Mouse (Mus musculus): Measurements from ENCODE around the gene Tvp23b.

Gene Tvp23b

DNA sequence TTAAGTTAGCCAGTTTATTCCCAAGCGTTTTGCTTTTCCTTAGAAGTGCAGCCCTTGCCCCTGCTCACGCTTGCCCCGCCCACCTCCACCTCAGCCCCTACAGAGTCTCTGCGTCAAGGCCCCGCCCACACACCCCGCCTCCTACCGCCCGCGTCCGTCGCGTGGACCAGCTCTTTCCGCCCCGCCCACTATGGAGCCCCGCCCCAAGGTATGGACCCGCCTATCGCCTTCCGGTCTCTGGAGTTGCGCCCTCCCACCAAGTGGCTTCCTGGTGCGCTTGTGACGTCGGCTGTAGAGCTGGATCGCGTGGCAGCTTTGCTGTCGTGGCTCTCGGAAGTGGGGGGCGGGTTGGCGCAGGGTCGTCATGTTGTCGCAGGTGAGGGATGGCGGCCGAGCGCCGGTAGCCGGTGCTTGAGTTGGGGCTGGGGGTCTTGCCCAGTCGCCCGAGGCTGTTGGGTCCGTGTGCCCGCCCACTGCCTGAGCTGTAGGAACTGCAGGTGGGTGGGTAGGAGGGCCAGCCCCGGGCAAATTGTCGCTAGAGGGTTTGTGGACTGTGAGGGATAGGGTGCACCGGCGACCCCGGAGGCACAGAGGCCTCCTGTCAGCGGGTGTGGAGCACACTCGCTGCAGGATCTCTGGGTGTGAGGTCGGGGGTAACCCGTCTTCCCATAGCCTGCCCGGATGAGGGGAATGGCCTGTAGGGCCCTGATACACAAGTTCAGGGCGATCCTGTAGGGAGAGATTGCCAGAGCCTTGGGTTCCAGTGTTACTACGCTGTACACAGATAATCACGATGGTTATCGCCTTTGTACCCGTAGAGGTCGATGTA lies at the start of gene Tvp23b:
Gene Tvp23b, plus strand, starts transcription at position 236 of the 829 bp plus-strand sequence.
- peak; percentile 98 for DNase-seq

DNA sequence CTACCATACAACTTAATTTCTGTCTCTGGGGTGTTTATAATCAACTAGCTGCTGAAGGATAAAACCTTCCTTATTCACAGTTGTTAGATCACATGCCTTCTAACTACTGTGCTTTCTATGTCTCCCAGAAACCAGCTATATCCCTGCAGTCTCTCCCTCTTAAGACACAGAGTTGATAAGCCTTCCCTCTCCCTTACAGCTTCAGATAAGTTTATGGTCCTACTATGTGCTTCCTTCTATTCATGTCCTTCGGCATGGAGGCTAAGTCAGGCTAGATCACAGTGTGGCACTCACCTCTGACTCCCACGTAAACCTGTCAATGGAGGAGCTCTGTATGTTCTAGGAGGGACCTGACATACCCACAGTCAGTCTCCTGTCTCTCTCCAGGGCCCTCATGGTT lies 48.9 kb upstream of the Tvp23b start:
- no peak for DNase-seq

DNA sequence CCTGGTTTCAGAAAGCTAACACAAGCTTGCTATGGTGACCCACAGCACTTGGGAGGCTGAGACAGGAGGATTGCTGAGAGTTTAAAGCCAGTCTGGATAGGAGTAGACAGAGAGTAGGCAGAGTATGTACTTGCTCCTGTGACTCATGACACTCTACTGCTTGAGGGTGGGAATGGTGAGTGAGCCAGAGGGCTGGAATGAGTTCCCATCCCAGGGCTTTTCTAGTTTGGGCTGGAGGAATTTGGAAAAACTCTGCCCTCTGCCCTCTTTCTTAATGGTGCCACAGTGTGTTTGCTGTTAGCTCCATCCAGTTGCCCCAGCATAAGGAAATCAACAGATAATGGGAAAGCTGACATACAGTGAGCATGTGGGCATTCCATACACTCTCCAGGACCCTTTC lies 47.3 kb upstream of the Tvp23b start:
- DNase-seq = no peak

DNA sequence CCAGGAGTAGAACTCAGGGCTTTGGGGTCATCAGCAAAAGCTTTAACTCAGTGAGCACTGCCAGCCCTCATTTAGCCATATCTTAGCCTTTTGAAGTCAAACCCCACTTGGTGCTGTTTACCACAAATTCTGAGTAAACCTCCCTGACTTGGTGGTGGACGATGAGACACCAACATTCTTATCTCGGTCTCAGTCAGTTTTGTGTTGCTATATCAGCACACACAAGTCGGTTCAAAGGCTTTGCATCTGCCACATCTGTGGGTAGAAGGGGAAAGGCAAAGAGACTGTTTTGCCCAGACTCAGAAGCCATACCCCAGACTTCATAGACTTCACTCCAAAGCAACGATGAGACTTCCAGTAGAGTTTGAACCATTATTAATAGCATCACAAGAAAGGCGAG lies 34.7 kb upstream of the Tvp23b start:
- no peak for DNase-seq

- DNase-seq = no peak
Measured at GRCm38 (mm10) chr11:62845730-62846129, 33.5 kb upstream of the Tvp23b start.

- DNase-seq = peak; percentile 70
Measured at GRCm38 (mm10) chr11:62846961-62847654, 32.1 kb upstream of the Tvp23b start, which contains the start of gene Fbxw10. Fbxw10 (plus strand) TSS chr11:62847069.

- DNase-seq = no peak
Measured at GRCm38 (mm10) chr11:62847655-62848191, 31.5 kb upstream of the Tvp23b start.

GRCm38 (mm10) chr11:62848301-62848700 lies 31.0 kb upstream of the Tvp23b start:
- DNase-seq = no peak

DNA sequence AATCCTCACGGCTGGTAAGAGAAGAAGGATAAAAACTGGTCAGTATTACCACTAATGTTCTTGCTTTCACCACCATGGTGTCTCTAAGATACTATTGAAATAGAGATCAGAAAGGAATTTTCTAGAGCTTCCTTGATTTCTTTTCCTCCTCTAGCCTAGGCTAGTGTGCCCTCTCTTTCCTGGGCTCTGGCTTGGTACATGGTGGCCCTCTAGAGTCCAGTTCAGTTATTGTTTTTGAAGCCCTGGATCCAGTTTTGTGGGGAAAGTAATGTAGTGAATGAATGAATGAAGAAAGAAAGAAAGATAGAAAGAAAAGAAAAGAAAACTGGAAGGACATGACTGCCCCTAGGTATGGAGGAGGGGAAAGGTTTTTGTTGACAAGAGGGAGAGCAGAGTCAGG lies 28.1 kb upstream of the Tvp23b start:
- DNase-seq = peak; percentile 45

DNA sequence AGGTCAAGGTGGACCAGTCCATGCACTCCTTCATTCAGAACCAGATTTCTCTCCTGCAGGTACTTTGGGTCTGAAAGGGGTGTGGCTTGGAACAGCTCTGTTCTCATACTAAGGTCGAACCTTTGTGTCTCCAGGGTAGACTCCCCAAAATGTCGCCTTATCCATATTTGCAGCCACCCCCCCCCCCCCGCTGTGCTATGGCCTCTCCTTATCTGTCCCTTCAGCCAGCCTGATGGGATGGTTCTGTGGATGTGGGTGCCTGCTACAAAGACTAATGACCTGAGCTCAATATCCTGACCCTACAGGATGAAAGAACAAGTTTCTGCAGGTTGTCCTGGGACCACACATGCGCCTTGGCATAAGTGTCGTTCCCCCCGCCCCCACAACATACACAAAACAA lies 25.9 kb upstream of the Tvp23b start:
- DNase-seq = no peak

DNA sequence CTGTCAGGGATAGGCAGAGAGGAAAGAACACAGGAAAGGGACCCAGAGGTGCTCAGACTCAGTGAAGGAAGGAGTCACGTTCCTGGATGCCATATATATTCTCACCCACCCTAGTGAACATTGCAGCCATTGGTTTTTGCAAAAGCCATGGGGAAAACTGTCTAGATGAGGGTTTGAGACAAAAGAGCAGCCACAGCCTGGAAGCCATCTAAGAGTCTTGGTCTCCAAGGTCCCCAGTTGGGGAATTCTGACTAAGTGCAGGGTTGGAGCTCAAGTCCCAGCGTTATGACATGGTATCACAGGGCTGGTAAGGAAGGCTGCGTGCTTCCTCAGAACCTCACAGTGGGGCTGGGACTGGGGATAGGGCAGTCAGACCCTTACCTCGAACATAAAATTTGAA lies 13.7 kb upstream of the Tvp23b start:
- no peak for DNase-seq

- no peak for DNase-seq
Measured at GRCm38 (mm10) chr11:62866685-62867084, 12.6 kb upstream of the Tvp23b start.

- no peak for DNase-seq
Measured at GRCm38 (mm10) chr11:62869201-62869600, 10.1 kb upstream of the Tvp23b start.

DNA sequence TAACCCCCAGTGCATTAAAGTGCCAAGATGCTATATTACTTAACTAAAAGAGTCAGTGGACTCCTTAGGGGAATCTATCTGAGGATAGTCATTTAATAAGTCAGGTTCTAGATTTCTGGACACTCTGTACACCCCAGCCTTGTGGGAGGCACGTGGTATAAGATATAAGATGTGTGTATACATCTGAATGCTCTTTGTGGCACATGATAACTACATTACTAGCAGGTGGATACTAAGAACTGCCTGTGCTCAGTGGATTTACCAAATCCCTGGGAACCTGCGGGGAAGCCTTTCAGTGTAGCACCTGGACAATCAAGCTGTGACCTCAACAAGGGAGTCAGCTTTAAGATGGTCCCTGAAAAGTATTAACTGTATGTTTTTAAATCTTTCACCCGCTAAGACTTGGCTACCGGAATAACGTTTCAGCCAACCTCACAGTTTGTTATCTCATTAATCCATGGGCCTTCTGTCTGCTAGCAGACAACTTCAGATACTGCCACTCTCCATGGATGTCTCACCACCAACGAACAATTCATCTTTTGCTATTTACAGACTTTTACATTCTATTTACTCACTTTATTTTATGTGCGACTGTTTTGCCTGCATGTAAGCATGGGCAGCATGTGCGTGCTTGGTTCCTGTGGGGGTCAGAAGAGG lies 9.4 kb upstream of the Tvp23b start:
- no peak for DNase-seq

DNA sequence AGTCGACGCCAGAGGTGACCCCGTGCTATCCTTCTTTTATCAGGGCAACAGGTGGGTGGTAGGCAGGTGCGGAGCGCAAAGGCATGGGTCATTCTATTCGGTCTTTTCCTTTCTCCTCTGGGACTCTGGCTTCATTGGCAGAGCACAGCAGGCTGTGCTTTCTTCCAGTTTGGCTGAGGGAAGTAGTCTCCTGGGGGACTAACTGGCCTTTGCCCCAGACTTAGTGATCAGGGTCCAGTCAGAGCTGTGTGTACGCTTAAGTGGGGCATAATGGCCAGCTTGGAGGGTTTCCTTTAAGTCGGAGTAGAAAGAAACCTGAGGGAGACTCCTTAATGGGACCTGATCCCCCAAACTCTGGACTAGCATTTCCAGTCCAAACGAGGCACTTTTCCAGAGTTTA lies 5.8 kb upstream of the Tvp23b start:
- DNase-seq = no peak

- DNase-seq = no peak
Measured at GRCm38 (mm10) chr11:62875696-62876095, 3.6 kb upstream of the Tvp23b start.

DNA sequence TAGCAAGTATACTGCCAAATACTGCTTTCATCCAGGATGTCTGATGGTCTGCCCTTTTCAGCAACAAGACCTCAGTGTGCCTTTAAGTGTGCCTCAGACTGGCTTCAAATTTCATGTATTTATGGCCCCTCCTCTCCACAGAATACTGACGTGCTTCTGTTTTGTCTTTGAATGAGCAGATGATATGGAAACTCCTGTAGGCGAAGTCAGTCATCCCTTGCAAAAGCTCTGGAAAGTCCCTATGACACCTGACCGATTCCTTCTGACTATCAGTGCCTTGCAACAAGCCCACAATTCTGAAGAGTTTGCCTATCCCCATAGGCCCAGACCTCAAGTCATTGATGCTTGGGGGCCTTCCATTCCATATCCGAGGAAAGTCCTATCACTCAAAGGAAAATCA lies 2.8 kb upstream of the Tvp23b start:
- no peak for DNase-seq

DNA sequence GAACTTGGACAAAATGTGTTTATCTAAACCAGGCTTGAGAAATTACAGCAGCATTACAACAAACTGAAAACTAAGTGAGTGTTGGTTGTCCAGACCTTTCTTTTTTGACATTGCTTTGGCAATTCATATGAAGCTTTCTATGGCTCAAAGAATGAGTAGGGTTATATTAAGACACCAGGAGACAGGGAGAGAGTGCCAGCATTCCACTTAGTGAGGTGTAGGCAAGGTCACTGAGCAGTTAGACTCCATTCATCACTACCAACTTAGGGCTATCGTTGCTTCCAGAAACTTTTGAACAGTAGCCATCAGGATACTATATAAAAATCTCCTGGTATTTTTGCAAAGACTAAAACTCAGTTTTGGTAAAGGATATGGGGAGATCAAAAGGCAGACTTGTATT lies 1.9 kb upstream of the Tvp23b start:
- no peak for DNase-seq

- no peak for DNase-seq
Measured at GRCm38 (mm10) chr11:62878728-62879127, 527 bp upstream of the Tvp23b start.

DNA sequence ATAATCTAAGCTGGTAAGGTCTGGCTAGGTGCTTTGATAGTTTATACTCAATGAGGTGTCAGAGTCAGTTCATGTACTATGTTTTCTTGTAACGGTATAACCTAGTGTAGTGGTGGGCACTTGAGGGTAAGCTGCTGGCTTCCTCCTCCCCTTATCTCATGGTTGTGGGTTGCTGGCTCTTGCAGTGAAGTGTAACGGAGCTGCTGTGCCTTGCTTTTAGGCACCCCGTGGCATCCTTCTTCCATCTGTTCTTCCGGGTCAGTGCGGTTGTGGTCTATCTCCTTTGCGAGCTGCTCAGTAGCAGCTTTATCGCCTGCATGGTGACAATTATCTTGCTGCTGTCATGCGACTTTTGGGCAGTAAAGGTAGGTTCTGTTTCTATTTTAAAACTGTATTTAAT lies 4.2 kb downstream of the Tvp23b start:
- DNase-seq = no peak

DNA sequence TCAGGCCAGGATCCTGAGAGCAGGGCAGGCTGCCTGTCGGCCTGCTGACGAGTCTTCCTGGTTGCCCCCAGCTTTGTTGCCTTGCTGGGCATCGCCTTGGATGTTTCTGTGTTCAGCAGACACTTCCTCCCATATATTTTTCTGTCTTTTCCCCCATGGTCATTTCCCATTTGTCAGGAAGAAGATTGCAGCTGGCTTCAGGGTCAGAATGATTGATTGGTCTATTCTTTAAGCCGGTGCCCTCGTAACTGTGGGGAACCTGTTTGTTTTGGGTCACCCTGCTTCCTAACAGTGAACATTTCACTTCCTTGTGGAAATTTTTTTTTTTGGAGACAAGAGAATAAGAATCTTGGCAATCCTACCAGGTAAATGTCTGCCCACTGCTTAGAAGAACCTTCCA lies 6.1 kb downstream of the Tvp23b start:
- no peak for DNase-seq

GRCm38 (mm10) chr11:62890796-62891195 lies 11.5 kb downstream of the Tvp23b start:
- no peak for DNase-seq

GRCm38 (mm10) chr11:62891763-62892162 lies 12.5 kb downstream of the Tvp23b start:
- no peak for DNase-seq

Data from retina, postnatal 1 day (tissue).